Mouse (Mus musculus) liver, embryonic 14.5 days (tissue): Measurements from ENCODE around the gene Gadd45g. TPM values are rescaled to one million over a fixed set of nuclear protein-coding genes. Genes with fewer than 3 reads are reported as not detected.

Experiments
- ATAC-seq: fragments of 200-750 bp; cut with Nextera tagmentation; 2 replicates; pipeline ENCODE4 v1.8.0; 2017; ENCODE audit warnings: moderate number of reproducible peaks, mild to moderate bottlenecking, moderate library complexity; ENCODE audit not compliant: insufficient read depth
- DNase-seq, 3 experiments: peaks; one replicate each; pipeline ENCODE4 v3.0.0-alpha.2; 2012 to 2013; ENCODE audit warnings: low read depth in 3 of 3, low spot score in 3 of 3
- H3K27ac ChIP-seq: fragments of 300-500 bp; sonication (generic); 2 replicates; pipeline ENCODE4 v1.5.1; 2014; ENCODE audit warnings: moderate library complexity, mild to moderate bottlenecking, control low read depth, inconsistent platforms
- H3K27me3 ChIP-seq: fragments of 300-500 bp; sonication (generic); 2 replicates; pipeline ENCODE4 v1.6.1; 2014; ENCODE audit warnings: mild to moderate bottlenecking, low read length, moderate library complexity; ENCODE audit not compliant: control insufficient read depth, insufficient read depth
- H3K36me3 ChIP-seq: fragments of 300-500 bp; sonication (generic); replicated peaks from 2 replicates; pipeline ENCODE4 v1.6.1; 2014; ENCODE audit warnings: low read depth; ENCODE audit not compliant: control insufficient read depth, insufficient read depth
- H3K4me1 ChIP-seq, 2 experiments: fragments of 200-500 bp in 1 of 2; fragments of 300-500 bp in 1 of 2; sonication (generic) in 1 of 2; replicated peaks; 2 replicates each; pipeline ENCODE4 v1.6.1; 2012 to 2014; ENCODE audit warnings: antibody characterized with exemption in 1 of 2, inconsistent platforms in 1 of 2, low read length in 1 of 2; ENCODE audit not compliant: control insufficient read depth in 2 of 2, insufficient read depth in 2 of 2
- H3K4me2 ChIP-seq: fragments of 300-500 bp; sonication (generic); 2 replicates; pipeline ENCODE4 v1.6.1; 2014; ENCODE audit warnings: low read depth, mild to moderate bottlenecking, control low read depth, moderate library complexity
- H3K4me3 ChIP-seq, 2 experiments: fragments of 200-500 bp in 1 of 2; fragments of 300-500 bp in 1 of 2; sonication (generic) in 1 of 2; 2 replicates each; pipeline ENCODE4 v1.5.1; 2012 to 2014; ENCODE audit warnings: low read depth in 2 of 2, low read length in 2 of 2, mild to moderate bottlenecking in 2 of 2, control low read depth in 1 of 2, inconsistent platforms in 1 of 2, moderate library complexity in 1 of 2; ENCODE audit not compliant: insufficient read depth in 1 of 2
- H3K9ac ChIP-seq: fragments of 300-500 bp; sonication (generic); replicated peaks from 2 replicates; pipeline ENCODE4 v1.6.1; 2014; ENCODE audit warnings: mild to moderate bottlenecking, control low read depth, moderate library complexity
- H3K9me3 ChIP-seq: fragments of 300-500 bp; sonication (generic); 2 replicates; pipeline ENCODE4 v1.6.1; 2016; ENCODE audit warnings: low read length, mixed read lengths; ENCODE audit not compliant: control insufficient read depth
- CTCF ChIP-seq: IDR thresholded peaks from 2 replicates; pipeline ENCODE4 v1.5.1; 2016; ENCODE audit warnings: antibody characterized with exemption, low read depth, control low read depth
- EP300 ChIP-seq: IDR thresholded peaks from 2 replicates; pipeline ENCODE4 v1.6.1; 2016; ENCODE audit warnings: antibody characterized with exemption, low read depth
- WGBS: fragments of 180-500 bp; shearing (Covaris S2); extraction: QIAGEN DNeasy Blood & Tissue Kit; methylation state at CpG from one replicate; pipeline ENCODE4 v1.1.7; 2014; ENCODE audit not compliant: insufficient replicate concordance; 5-methylcytosine and 5-hydroxymethylcytosine counted together
- polyA plus RNA-seq, 2 experiments: library from polyadenylated mRNA; depleted of rRNA in 1 of 2; stranded (reverse) in 1 of 2; unstranded in 1 of 2; fragments of >200 nt; fragmentation: Nextera tagmentation in 1 of 2; extraction: Ambion mirVana in 1 of 2; gene quantifications; 2 replicates each; pipeline versions ENCODE4 v1.2.1 to v1.2.3; 2012 to 2014

The Gadd45g gene
- 11.4 and 14.4 TPM in 2 replicates for polyA plus RNA-seq (2012; rRNA removed)
- polyA plus RNA-seq (2014; fragmentation: Nextera tagmentation; extraction: Ambion mirVana), result 12.7 and 14.5 TPM in 2 replicates

DNA sequence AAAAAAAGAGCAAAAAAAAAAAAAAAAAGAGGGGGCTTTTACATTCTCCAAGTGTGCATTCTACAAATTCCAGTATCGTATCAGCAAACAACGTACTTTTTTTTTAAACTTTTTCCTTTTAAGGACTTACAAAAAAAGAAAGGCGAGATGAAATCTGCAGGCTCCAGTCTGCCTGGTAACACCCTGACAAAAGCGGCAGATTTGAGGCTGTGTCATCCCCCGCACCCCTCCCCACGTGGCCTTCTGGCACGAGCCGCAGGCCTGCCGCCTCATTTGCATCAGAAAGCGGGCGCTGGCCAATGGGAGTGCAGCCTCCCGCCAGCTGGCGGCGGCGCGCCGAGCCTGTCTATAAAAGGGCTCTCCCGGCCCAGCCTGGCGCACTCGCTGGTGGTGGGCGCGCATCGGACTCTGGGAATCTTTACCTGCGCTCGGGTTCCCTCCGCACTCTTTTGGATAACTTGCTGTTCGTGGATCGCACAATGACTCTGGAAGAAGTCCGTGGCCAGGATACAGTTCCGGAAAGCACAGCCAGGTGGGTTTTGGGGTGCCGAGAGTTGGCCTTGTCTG, at the start of gene Gadd45g:
Gene Gadd45g (plus strand): TSS at position 378 of the 567 bp plus-strand sequence.
- Histone ChIP-seq H3K9ac (peak within 1 kb of the TSS; percentile 86), H3K9me3 (no peaks in the 10 kb centered on the region), H3K36me3 (no peaks in the 10 kb centered on the region), H3K4me3 (peak within 1 kb of the TSS; percentile 87 to 88), H3K27me3 (no peaks in the 10 kb centered on the region), H3K27ac (peak within 1 kb of the TSS; percentile 97), H3K4me2 (peak within 1 kb of the TSS; percentile 99), H3K4me1 (peaks cover 41 to 47% of the 10 kb centered on the region in 2 experiments)
- peak; percentile 90 to 93 (median 91) for DNase-seq
- WGBS, result under 1% methylated on average over 31 of the region's 31 CpGs
- peak; percentile 66 for ATAC-seq
- peak; percentile 37; the same call in 1 of the 2 replicates for TF ChIP-seq CTCF
- TF ChIP-seq EP300, result no peak; the same call in 1 of the 2 replicates

DNA sequence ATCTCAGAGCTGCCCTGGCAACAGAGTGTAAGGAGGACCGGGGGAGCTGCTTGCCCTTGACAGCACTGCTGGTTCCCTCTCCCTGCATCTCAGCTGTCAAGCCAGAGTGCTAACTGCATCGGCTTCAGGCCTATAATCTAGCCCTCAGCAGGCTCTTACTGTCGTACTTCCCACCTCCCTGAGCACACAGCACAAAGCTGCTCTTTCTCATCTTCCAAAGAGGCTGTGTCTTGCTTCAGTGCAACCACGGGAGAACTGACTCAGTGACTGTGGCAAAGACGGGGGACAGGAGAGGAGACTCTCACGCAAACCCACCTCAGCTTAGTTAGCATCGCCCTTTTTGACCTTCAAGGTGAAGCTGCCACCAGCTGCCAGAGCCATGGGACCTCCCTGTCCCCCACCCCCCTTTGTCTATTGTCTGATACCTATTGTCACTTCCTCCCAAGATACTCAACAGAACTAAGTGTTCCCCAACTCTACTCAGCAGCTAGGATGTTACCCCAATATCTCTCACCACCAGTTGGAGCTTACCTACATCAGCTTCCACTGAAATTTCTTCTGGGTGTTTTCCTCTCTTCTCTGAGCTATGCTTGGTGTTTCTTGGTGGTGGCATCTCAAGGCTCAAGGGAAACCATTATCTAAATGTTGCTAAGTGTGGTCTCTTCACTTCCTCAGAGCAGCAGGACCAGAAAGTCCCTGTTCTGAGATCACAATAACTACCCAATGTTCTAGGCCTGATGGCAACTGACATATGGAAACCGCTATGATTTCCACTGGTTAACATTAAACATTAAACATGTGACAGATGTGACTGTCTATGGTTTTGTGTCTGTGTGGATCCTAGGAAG, 48.4 kb upstream of the Gadd45g start:
- H3K9ac ChIP-seq, result no peak overlapping the region
- peaks cover 3 to 15% of the 10 kb centered on the region in 2 experiments; a peak in 3 of 4 replicates for H3K4me1 ChIP-seq
- WGBS, result 51% methylated on average over 8 of the region's 8 CpGs
- H3K4me3 ChIP-seq, result no peak overlapping the region
- TF ChIP-seq EP300, result no peak
- TF ChIP-seq CTCF, result no peak
- no peak for ATAC-seq
- no peaks in the 10 kb centered on the region for H3K9me3 ChIP-seq
- H3K4me2 ChIP-seq, result no peak overlapping the region
- no peak overlapping the region for H3K27ac ChIP-seq
- no peaks in the 10 kb centered on the region for H3K27me3 ChIP-seq
- H3K36me3 ChIP-seq, result no peaks in the 10 kb centered on the region
- DNase-seq, result no peak

- ATAC-seq (peak; percentile 61; the same call in 1 of the 2 replicates), DNase-seq (no peak)
- no peak overlapping the region for H3K4me2 ChIP-seq
- TF ChIP-seq EP300 (0 out of 2 replicates have a peak, but pooled peaks have one; percentile 37), CTCF (no peak)
- H3K9me3 ChIP-seq, result no peaks in the 10 kb centered on the region
- peaks cover 3 to 15% of the 10 kb centered on the region in 2 experiments; a peak in 3 of 4 replicates for H3K4me1 ChIP-seq
- no peak overlapping the region for H3K9ac ChIP-seq
- 42% methylated on average over 16 of the region's 16 CpGs for WGBS
- no peaks in the 10 kb centered on the region for H3K27me3 ChIP-seq
- H3K4me3 ChIP-seq, result no peak overlapping the region
- no peaks in the 10 kb centered on the region for H3K36me3 ChIP-seq
- no peak overlapping the region for H3K27ac ChIP-seq
Measured at GRCm38 (mm10) chr13:51799735-51800522, 46.5 kb upstream of the Gadd45g start.

DNA sequence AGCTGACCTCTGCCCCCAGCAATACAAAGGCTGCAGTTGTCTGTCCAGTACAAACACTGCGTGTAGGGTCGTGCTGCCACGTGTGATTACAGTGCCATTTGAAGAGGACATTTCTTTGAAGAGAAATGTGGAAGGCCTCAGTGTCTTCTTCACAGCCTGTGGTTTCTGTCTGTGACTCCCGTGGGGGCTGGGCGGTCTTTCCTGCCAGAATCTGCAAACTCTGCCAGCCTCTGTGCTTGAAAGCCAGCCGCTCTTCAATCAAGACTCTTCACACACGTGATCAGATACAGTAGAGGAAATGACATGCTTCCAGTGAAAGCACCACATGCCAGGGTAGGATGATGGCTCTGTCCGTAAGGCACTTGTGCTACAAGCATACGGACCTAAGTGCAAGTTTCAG, 45.6 kb upstream of the Gadd45g start:
- Histone ChIP-seq H3K9ac (no peak overlapping the region), H3K4me3 (no peak overlapping the region), H3K27me3 (no peaks in the 10 kb centered on the region), H3K9me3 (no peaks in the 10 kb centered on the region), H3K4me2 (no peak overlapping the region), H3K4me1 (peaks cover 3 to 15% of the 10 kb centered on the region in 2 experiments; a peak in 3 of 4 replicates), H3K36me3 (no peaks in the 10 kb centered on the region), H3K27ac (no peak overlapping the region)
- DNase-seq (no peak), ATAC-seq (no peak)
- WGBS, result 31% methylated on average over 9 of the region's 9 CpGs
- TF ChIP-seq EP300 (no peak), CTCF (no peak)
